Mouse (Mus musculus): ENCODE data around the gene Hspa12a.

DNA sequence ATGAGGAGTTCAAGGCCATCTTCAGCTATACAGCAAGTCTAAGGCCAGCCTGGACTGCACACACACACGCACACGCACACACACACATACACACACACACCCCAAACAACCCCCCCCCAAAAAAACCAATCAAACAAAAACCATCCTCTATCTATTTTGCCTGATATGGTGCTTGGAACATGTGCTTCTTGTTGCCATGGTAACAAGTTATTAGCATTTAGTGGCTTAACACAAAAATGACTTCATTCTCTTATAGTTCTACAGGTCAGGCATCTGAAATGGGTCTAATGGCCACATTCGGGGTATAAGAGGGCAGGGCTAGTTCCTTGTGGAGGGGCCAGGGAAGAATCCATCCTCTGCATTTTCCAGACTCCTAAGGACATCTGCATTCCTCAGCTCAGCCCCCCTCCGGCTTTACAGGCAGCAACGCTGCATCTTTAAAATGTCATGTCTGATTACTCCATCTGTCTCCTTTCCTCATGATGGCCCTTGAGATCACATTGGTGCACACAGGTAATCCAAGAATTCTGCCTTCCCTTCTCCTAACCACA, 102.7 kb downstream of the Hspa12a start:
- TF ChIP-seq CTCF (IDR thresholded peaks at IDR 0.05; ENCODE audit: low read depth, low read length) (no peak), GATA1 (IDR thresholded peaks at IDR 0.05; ENCODE audit: borderline replicate concordance, low read length) (no peak), GATA2 (IDR thresholded peaks at IDR 0.05; ENCODE audit: borderline replicate concordance, low read depth, low read length) (no peak), TAL1 (conservative IDR thresholded peaks at IDR 0.05; ENCODE audit: low read depth, low read length) (no peak), POLR2AphosphoS5 (IDR thresholded peaks at IDR 0.05; ENCODE audit: insufficient replicate concordance, low read depth, low read length) (no peak)

All from G1E (cell line).